Mouse (Mus musculus) left cerebral cortex, postnatal 25 days (tissue): ENCODE measurements around the gene Ascc2. TPM values are rescaled to one million over a fixed set of nuclear protein-coding genes. Genes with fewer than 3 reads are reported as not detected.
"Not testable (repeated sequence)": the region's sequence is repeated elsewhere in the genome, so short reads cannot be mapped to it uniquely, and the experiment has no call there.

Experiments
- DNase-seq, 2 experiments: peaks; one replicate each; pipeline ENCODE4 v3.0.0; 2022; ENCODE audit warnings: low spot score in 2 of 2, mixed read lengths in 1 of 2
- intact Hi-C: fragments of 180-260 bp; cut with DNase I; formaldehyde crosslinking; loops from one replicate; pipeline ENCODE4 v1.15.1; 2025
- total RNA-seq, 2 experiments: library from RNA; stranded (reverse); gene quantifications; 2 replicates each; pipeline ENCODE4 v1.2.3; 2021

The Ascc2 gene
- total RNA-seq, 2 experiments from 2014 or later: 18.8 to 18.9 TPM

GRCm38 (mm10) chr11:4625931-4626330, 11.6 kb upstream of the Ascc2 start:
- DNase-seq: no peak
- intact Hi-C loops: no loop called here

GRCm38 (mm10) chr11:4627636-4628035, 9.9 kb upstream of the Ascc2 start:
- intact Hi-C loops: no loop called here
- no peak for DNase-seq

- intact Hi-C loops: no loop called here
- no peak for DNase-seq
These were observed 7.7 kb upstream of the Ascc2 start for GRCm38 (mm10) chr11:4629861-4630280.

- DNase-seq: no peak
These were observed 4.1 kb upstream of the Ascc2 start for GRCm38 (mm10) chr11:4633420-4633819.

GRCm38 (mm10) chr11:4634395-4634794, 3.2 kb upstream of the Ascc2 start:
- DNase-seq: no peak
- intact Hi-C loops: no loop called here

More at GRCm38 (mm10) chr11:4633420-4633819, 4.1 kb upstream of the Ascc2 start:
- intact Hi-C loops: no loop called here

GRCm38 (mm10) chr11:4636782-4637342, 685 bp upstream of the Ascc2 start:
- DNase-seq: peak in 1 of 2 experiments; percentile 56
- intact Hi-C loops: loop anchor here (5.0 kb wide), 1 partner anchor 45 kb away; the partner anchor contains the start of gene Mtmr3

GRCm38 (mm10) chr11:4638261-4638660, 714 bp downstream of the Ascc2 start:
- DNase-seq: peak in 1 of 2 experiments; percentile 6
- intact Hi-C loops: loop anchor here (5.0 kb wide), 1 partner anchor 46 kb away; the partner anchor contains the start of gene Mtmr3

GRCm38 (mm10) chr11:4641185-4641584, 3.6 kb downstream of the Ascc2 start:
- intact Hi-C loops: no loop called here
- no peak for DNase-seq

- intact Hi-C loops: no loop called here
- no peak for DNase-seq
These were observed 6.2 kb downstream of the Ascc2 start for GRCm38 (mm10) chr11:4643722-4644121.

GRCm38 (mm10) chr11:4645180-4645579, 7.6 kb downstream of the Ascc2 start:
- DNase-seq, intact Hi-C loops: not testable (repeated sequence)

GRCm38 (mm10) chr11:4646409-4646808, 8.9 kb downstream of the Ascc2 start:
- intact Hi-C loops: no loop called here
- no peak for DNase-seq

- no peak for DNase-seq
- intact Hi-C loops: no loop called here
These were observed 22.3 kb downstream of the Ascc2 start for GRCm38 (mm10) chr11:4659818-4660217.

GRCm38 (mm10) chr11:4660309-4661025, 22.9 kb downstream of the Ascc2 start:
- DNase-seq: peak in 1 of 2 experiments; percentile 21
- intact Hi-C loops: loop anchor here (1.0 kb wide), 1 partner anchor 19 kb away; no protein-coding TSS in a partner anchor

- intact Hi-C loops: loop anchor here (1.0 kb wide), 1 partner anchor 18 kb away; no protein-coding TSS in a partner anchor
These were observed 23.8 kb downstream of the Ascc2 start for GRCm38 (mm10) chr11:4661324-4661723.

GRCm38 (mm10) chr11:4661871-4662495, 24.4 kb downstream of the Ascc2 start:
- DNase-seq: peak; percentile 23 to 37
- intact Hi-C loops: loop anchor here (1.0 kb wide), 1 partner anchor 17 kb away; no protein-coding TSS in a partner anchor

More at GRCm38 (mm10) chr11:4661324-4661723, 23.8 kb downstream of the Ascc2 start:
- DNase-seq: peak in 1 of 2 experiments; percentile 49

- intact Hi-C loops: no loop called here
- peak in 1 of 2 experiments; percentile 47 for DNase-seq
These were observed 24.9 kb downstream of the Ascc2 start for GRCm38 (mm10) chr11:4662496-4662878.

- DNase-seq: no peak
- intact Hi-C loops: no loop called here
These were observed 34.2 kb downstream of the Ascc2 start for GRCm38 (mm10) chr11:4671736-4672135.

- peak in 1 of 2 experiments; percentile 16 for DNase-seq
- intact Hi-C loops: no loop called here
These were observed 37.0 kb downstream of the Ascc2 start for GRCm38 (mm10) chr11:4674593-4674992.

- DNase-seq: no peak
- intact Hi-C loops: no loop called here
These were observed 37.6 kb downstream of the Ascc2 start for GRCm38 (mm10) chr11:4675126-4675562.

GRCm38 (mm10) chr11:4675693-4676092, 38.1 kb downstream of the Ascc2 start:
- DNase-seq: no peak
- intact Hi-C loops: no loop called here
